Mouse (Mus musculus) regulatory T cell (primary cell): ENCODE data around the gene Tank.

Source experiments
- in situ Hi-C: fragments of 300-600 bp; cut with MboI, MseI; formaldehyde crosslinking; loops from one replicate; pipeline ENCODE4 v1.15.1; 2025; ENCODE audit warnings: high pct_unique_total_duplicates

Gene Tank

GRCm38 (mm10) chr2:61655382-61656281 is 77.2 kb downstream of the Tank start:
- in situ Hi-C loops, result no loop called here

DNA sequence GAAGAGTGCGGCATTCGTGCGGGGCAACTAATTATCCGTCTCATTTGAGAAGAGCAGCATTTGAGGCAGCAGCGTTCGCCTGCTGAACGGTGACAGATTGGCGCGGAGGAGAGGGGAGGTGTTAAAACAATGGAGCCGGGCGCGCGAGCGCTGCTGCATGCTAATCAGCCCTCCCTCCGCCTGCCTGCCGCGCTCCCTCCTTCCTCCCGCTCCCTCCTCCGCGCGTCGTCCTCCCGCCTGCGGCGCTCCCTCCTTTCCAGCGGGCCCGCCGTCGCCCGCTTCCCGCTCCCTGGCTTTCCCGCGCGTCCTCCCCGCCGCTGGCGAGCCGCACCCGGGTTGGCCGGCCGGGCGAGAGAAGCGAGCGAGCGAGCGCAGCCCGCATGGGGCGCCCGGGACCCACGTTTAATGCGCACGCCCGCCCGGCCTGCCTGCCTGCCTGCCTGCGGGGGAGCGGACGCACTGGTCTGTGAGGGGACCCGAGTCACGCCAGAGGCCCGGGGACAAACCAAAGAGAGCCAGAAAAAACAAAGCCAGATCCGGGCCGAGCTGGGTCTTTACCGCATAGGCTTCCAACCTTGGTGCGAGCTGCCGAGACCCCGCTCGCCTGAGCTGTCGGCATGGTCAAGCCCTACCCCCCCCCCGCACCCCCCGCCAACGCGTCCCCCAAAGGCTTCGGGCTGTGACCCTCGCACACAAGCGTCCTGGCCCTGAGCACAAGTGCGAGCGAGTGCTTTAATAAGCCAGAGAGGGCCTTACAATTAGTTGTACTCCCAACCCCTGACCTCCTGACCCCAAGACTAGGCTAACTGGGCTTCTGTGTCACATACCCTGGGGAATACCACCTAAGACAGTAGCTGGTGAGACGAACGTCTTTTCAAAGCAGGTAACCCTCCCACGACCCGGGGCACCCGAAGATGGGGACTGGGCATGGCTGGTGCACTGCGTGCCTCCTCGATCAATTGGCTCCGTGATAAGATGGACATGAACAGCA is 78.3 kb downstream of the Tank start:
- in situ Hi-C loops, result no loop called here

GRCm38 (mm10) chr2:61659254-61659653 is 80.9 kb downstream of the Tank start:
- in situ Hi-C loops, result no loop called here

GRCm38 (mm10) chr2:61662833-61663232 is 84.4 kb downstream of the Tank start:
- in situ Hi-C loops, result loop anchor here (5.0 kb wide), 1 partner anchor 314 kb away; no protein-coding TSS in a partner anchor

- in situ Hi-C loops, result loop anchor here (5.0 kb wide), 1 partner anchor 314 kb away; no protein-coding TSS in a partner anchor
Measured at GRCm38 (mm10) chr2:61663573-61664241, 85.3 kb downstream of the Tank start.

DNA sequence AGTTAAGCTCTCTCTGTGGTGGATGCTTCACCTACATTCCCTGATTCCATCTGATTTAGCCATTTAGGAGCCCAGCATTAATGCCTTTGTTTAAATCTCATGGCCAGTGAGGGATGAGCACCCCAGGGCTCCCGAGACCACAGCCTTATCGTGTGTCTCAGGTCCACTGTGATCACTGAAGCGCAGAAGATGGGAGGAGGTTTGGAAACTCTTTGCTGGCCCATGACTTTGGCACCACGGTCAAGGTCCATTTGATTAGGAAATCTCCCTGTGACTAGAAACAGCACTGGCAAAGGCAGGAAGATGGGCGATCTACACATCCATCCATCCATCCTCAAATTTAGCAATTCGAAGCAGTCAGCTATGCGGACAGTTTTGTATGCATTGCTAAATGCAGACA is 89.0 kb downstream of the Tank start:
- in situ Hi-C loops, result no loop called here

DNA sequence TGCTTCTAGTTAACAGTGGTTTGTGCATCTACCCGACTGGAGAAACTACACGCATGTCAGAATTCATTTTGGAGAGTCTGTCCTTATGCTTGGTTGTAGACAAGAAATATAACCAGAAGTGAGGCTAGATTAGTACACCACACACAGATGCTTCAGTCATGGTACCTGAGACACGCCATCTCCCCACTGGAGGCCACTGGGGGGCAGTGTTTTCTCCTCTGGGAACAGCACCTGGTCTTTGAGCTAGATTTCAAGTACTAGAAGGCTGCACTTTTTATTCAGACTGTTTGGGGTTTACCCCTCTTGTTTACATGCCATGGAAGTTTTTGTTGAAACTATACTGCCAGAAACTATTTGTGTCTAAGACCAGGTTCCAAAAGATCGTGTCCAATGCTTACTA is 89.9 kb downstream of the Tank start:
- in situ Hi-C loops, result no loop called here

DNA sequence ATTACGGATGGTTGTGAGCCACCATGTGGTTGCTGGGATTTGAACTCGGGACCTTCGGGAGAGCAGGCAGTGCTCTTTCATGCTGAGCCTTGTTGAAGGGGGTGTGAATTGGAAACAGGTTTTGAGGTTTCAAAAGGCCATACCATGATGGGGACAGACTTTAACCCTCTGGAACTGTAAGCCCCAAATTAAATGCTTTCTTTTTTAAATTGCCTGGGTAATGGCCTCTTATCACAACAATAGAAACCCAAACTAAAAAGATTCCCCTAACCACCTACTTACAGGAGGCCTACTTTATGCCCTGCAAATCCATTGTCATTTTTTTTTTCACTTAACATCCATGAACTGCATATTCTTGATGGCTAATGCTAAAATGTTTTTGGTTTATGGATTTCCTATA is 96.2 kb downstream of the Tank start:
- in situ Hi-C loops, result no loop called here

GRCm38 (mm10) chr2:61681572-61681971 is 103.2 kb downstream of the Tank start:
- in situ Hi-C loops, result no loop called here

DNA sequence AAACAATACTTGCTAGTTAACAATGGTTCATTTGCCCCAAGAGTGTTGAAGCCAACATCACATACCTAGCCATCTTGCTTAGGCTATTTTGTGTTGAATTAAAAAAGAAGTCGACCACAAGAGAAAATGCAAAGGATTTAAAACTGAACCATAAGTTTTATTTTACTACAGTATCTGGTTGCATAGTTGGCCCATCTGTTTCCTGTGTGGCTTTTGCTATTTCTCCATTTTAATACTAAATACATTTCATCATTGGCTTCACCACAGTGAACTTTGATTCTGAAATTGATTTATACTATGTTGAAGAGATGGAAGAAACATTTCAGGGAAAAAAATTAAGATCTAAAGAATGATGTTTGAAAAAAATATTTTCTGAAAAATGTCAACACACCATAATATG is 108.1 kb downstream of the Tank start:
- in situ Hi-C loops, result no loop called here

DNA sequence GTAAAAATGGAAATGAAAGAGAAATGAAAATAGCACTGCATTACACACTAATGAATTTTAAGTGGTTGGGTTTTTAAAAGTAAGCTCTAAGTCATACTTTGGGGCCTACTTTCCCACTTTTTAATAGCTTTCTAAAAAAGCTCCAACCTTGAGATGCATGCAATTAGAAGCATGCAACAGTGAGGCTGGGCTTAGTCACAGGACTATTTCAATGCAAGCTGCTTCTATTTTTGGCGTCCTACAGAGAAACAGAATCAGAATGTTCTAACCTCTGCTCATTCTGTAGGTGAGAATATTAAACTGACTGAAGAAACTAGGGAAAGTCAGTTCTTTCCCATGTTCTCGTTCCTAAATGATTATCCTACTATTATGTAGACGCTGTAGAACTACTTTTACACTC is 110.7 kb downstream of the Tank start:
- in situ Hi-C loops, result no loop called here
